Mouse (Mus musculus): Measurements from ENCODE around the gene Zc3h10.
"Not testable (repeated sequence)": the region's sequence is repeated elsewhere in the genome, so short reads cannot be mapped to it uniquely, and the experiment has no call there.

Zc3h10 gene

DNA sequence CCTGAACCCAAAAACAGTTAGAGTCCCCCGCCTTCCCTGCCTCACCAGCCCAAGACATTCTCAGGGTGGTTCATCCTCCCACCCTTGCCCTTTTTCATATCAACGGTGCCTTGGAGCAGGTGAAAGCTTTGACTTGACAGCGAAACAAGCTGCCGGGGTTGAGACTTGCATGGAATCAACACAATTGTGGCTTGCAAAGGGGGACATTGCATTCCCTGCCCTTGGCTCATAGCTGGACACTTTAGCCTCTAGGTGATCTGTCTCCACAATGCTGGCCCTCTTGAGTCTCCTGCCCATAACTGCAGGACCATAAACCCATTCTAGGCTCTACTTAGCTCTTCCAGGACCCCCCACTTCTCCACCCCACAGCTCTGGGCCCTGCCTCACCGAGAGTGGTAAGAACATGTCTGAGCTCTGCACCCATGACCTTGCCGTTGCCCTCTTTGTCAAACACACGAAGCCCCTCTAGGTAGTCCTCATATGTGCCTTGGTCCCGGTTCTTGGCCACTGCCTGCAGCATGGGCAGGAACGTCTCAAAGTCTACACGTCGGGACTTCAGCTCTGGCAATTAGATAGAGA lies 52.8 kb downstream of the Zc3h10 start:
- no peak for DNase-seq

DNA sequence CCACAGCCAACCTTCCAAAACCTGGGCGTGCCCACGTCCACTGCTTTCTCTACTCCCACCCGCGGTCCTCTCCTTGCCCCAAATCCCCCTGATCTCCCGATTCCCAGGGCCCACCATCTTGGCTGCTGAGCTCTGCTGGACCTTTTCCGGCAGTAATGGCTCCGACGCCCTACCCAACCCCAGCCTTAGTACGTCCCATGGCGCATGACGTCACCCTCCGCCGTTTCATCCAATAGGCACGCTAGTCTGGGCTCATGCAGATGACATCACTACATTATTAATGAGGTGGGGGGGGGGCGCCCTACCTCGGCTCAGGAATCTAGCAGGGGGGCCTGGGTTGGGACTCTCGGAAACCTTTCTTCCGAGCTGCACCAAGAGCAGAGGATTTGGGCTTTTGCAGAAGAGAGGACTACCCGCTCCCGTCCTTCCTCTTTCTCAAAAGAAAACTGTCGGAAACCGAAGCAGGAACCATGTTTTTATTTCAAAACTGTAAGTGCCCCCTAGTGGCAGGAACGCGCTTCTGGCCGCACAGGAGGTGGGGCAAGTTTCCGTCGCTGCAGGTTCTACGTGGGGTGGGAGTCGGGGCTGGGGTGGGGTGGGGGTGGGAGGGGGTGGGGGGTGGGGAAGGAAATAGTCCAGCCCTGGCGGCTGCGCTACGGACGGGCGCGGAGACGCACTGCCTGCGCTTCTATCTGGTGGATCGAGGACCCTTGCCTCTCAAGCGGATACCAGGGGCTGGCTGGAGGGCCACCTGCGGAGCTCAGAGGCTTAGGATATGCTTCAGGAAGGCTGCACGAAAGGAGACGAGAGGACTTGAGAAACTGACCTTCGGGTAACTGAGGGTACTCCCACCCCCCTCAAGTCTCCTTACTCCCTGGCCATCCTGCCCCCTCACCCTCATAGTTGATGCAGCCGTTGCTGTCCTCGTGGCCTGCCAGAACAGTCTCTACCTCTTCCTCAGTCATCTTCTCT lies 53.6 kb downstream of the Zc3h10 start, which contains the start of gene Myl6:
Gene Myl6 (minus strand): TSS at position 451 of the 972 bp plus-strand sequence.
- DNase-seq, result peak; percentile 99

DNA sequence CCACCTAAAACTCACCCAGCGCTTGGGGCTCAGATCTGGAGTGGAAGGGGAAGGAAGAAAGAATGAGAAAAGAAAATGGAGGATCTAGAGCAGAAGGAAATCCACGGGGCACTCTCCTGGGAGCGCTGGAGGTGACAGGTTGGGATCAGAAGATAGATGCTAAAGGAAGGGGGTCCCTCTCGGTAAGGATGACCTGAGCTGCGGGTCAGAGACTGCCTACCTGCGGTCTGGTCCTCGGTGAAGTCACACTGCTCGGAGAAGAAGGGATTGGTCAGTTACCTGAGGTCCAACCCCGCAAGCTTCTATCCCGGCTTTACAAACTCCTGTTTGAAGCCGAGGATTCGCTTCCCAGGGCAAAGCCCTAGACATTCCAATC lies 54.3 kb downstream of the Zc3h10 start:
- DNase-seq, result no peak

DNA sequence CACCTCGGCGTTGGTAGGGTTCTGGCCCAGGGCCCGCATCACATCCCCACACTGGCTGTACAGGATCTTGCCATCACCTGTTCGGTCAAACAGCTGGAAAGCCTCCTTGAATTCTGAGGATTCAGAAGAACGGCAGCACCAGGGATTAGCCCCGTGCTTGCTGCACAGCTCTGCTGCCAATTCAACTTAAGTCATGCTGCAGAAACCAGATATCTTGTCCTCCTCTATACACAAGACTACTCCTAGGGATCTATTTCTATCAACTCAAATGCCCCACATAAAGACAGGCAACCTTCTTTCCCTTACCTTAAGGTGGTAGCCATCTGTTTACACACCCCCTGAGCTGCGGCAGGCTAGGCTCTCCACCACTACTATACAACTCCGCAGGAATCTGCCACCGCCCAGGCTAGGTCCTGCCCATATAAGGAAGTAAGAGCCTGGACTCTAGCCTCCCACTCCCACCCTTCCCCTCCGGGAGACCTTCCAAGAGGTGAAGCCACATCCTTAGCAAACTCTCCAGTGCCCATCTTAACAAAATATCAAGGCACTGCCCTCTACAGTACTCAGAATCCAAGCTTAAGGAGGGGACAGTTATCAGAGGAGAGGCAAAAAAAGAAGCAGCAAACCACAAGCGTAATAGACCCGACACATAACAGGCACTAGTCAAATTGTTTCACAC lies 54.8 kb downstream of the Zc3h10 start:
- peak; percentile 68 for DNase-seq

DNA sequence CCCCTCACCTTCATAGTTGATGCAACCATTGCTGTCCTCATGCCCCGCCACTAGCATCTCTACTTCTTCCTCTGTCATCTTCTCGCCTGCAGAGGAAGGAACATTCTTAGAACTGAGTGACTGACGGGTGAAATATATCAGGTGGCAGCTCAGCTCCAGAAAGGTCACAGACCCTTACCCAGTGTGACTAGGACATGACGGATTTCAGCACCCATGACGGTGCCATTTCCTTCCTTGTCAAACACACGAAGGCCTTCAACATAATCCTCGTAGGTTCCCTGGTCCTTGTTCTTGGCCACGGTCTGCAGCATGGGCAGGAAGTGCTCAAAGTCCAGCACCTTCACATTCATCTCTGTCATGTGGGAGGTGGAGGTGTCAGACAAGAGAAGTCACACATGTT lies 55.5 kb downstream of the Zc3h10 start:
- not testable (repeated sequence) for DNase-seq

All from retina, postnatal 1 day (tissue).